Mouse (Mus musculus): ENCODE results near the gene Sspn. TPM values are rescaled to one million over a fixed set of nuclear protein-coding genes. Genes with fewer than 3 reads are reported as not detected.

Sspn gene
- polyA plus RNA-seq, 1 experiment from 2014 or later = 1.9 TPM

GRCm38 (mm10) chr6:145963966-145964365, 32.5 kb downstream of the Sspn start:
- H3K27me3 ChIP-seq (replicated peaks; ENCODE audit: control insufficient read depth, insufficient read depth, low read length) = no peaks in the 10 kb centered on the region
- DNase-seq (ENCODE audit: low spot score) (no peak), ATAC-seq (no peak)
- H3K9me3 ChIP-seq (replicated peaks; ENCODE audit: control insufficient read depth, low read length) = no peaks in the 10 kb centered on the region
- H3K36me3 ChIP-seq (ENCODE audit: control insufficient read depth, insufficient read depth, low read length) = no peaks in the 10 kb centered on the region
- H3K4me2 ChIP-seq (ENCODE audit: low read length) = no peak overlapping the region
- 81% methylated on average over 13 of the region's 13 CpGs for WGBS
- H3K4me3 ChIP-seq (ENCODE audit: low read depth, low read length) = no peak overlapping the region
- H3K27ac ChIP-seq (ENCODE audit: low read depth, low read length) = no peak overlapping the region
- H3K4me1 ChIP-seq (ENCODE audit: control insufficient read depth, insufficient read depth, low read length) = peaks cover 2% of the 10 kb centered on the region; the same call in 1 of the 2 replicates
- H3K9ac ChIP-seq (ENCODE audit: low read length) = no peak overlapping the region

- no peak overlapping the region for H3K4me2 ChIP-seq (ENCODE audit: low read length)
- H3K27me3 ChIP-seq (replicated peaks; ENCODE audit: control insufficient read depth, insufficient read depth, low read length) = no peaks in the 10 kb centered on the region
- H3K4me3 ChIP-seq (ENCODE audit: low read depth, low read length) = no peak overlapping the region
- H3K9ac ChIP-seq (ENCODE audit: low read length) = no peak overlapping the region
- H3K27ac ChIP-seq (ENCODE audit: low read depth, low read length) = no peak overlapping the region
- 74% methylated on average over 8 of the region's 8 CpGs for WGBS
- no peaks in the 10 kb centered on the region for H3K9me3 ChIP-seq (replicated peaks; ENCODE audit: control insufficient read depth, low read length)
- DNase-seq (ENCODE audit: low spot score) (no peak), ATAC-seq (no peak)
- H3K4me1 ChIP-seq (ENCODE audit: control insufficient read depth, insufficient read depth, low read length) = no peaks in the 10 kb centered on the region
- no peaks in the 10 kb centered on the region for H3K36me3 ChIP-seq (ENCODE audit: control insufficient read depth, insufficient read depth, low read length)
Observed at GRCm38 (mm10) chr6:145967693-145968092, 36.3 kb downstream of the Sspn start.

- Histone ChIP-seq H3K4me2 (ENCODE audit: low read length) (no peak overlapping the region), H3K36me3 (ENCODE audit: control insufficient read depth, insufficient read depth, low read length) (no peaks in the 10 kb centered on the region), H3K9ac (ENCODE audit: low read length) (no peak overlapping the region), H3K27ac (ENCODE audit: low read depth, low read length) (no peak overlapping the region), H3K4me3 (ENCODE audit: low read depth, low read length) (no peak overlapping the region), H3K9me3 (replicated peaks; ENCODE audit: control insufficient read depth, low read length) (no peaks in the 10 kb centered on the region), H3K27me3 (replicated peaks; ENCODE audit: control insufficient read depth, insufficient read depth, low read length) (no peaks in the 10 kb centered on the region), H3K4me1 (ENCODE audit: control insufficient read depth, insufficient read depth, low read length) (no peaks in the 10 kb centered on the region)
- ATAC-seq (no peak), DNase-seq (ENCODE audit: low spot score) (no peak)
- 83% methylated on average over 7 of the region's 7 CpGs for WGBS
Observed at GRCm38 (mm10) chr6:145968301-145968818, 36.9 kb downstream of the Sspn start.

GRCm38 (mm10) chr6:145968821-145969220, 37.4 kb downstream of the Sspn start:
- ATAC-seq = no peak
- Histone ChIP-seq H3K27ac (ENCODE audit: low read depth, low read length) (no peak overlapping the region), H3K36me3 (ENCODE audit: control insufficient read depth, insufficient read depth, low read length) (no peaks in the 10 kb centered on the region), H3K9ac (ENCODE audit: low read length) (no peak overlapping the region), H3K9me3 (replicated peaks; ENCODE audit: control insufficient read depth, low read length) (no peaks in the 10 kb centered on the region), H3K27me3 (replicated peaks; ENCODE audit: control insufficient read depth, insufficient read depth, low read length) (no peaks in the 10 kb centered on the region), H3K4me2 (ENCODE audit: low read length) (no peak overlapping the region), H3K4me1 (ENCODE audit: control insufficient read depth, insufficient read depth, low read length) (no peaks in the 10 kb centered on the region), H3K4me3 (ENCODE audit: low read depth, low read length) (no peak overlapping the region)
- 81% methylated on average over 10 of the region's 10 CpGs for WGBS
- no peak for DNase-seq (ENCODE audit: low spot score)

GRCm38 (mm10) chr6:145969572-145969971, 38.1 kb downstream of the Sspn start:
- Histone ChIP-seq H3K27me3 (replicated peaks; ENCODE audit: control insufficient read depth, insufficient read depth, low read length) (no peaks in the 10 kb centered on the region), H3K27ac (ENCODE audit: low read depth, low read length) (no peak overlapping the region), H3K36me3 (ENCODE audit: control insufficient read depth, insufficient read depth, low read length) (no peaks in the 10 kb centered on the region), H3K4me2 (ENCODE audit: low read length) (no peak overlapping the region), H3K4me3 (ENCODE audit: low read depth, low read length) (no peak overlapping the region), H3K9ac (ENCODE audit: low read length) (no peak overlapping the region), H3K9me3 (replicated peaks; ENCODE audit: control insufficient read depth, low read length) (no peaks in the 10 kb centered on the region), H3K4me1 (ENCODE audit: control insufficient read depth, insufficient read depth, low read length) (no peaks in the 10 kb centered on the region)
- ATAC-seq = no peak
- no peak for DNase-seq (ENCODE audit: low spot score)
- 76% methylated on average over 5 of the region's 5 CpGs for WGBS

- DNase-seq (ENCODE audit: low spot score) = no peak
- no peak overlapping the region for H3K4me3 ChIP-seq (ENCODE audit: low read depth, low read length)
Observed at GRCm38 (mm10) chr6:145972107-145972506, 40.7 kb downstream of the Sspn start.

GRCm38 (mm10) chr6:145972836-145973235, 41.4 kb downstream of the Sspn start:
- DNase-seq (ENCODE audit: low spot score) = no peak
- WGBS = 88% methylated on average over 6 of the region's 6 CpGs

More at GRCm38 (mm10) chr6:145972107-145972506, 40.7 kb downstream of the Sspn start:
- no peaks in the 10 kb centered on the region for H3K27me3 ChIP-seq (replicated peaks; ENCODE audit: control insufficient read depth, insufficient read depth, low read length)
- no peak overlapping the region for H3K9ac ChIP-seq (ENCODE audit: low read length)
- no peaks in the 10 kb centered on the region for H3K9me3 ChIP-seq (replicated peaks; ENCODE audit: control insufficient read depth, low read length)
- H3K36me3 ChIP-seq (ENCODE audit: control insufficient read depth, insufficient read depth, low read length) = no peaks in the 10 kb centered on the region
- H3K4me2 ChIP-seq (ENCODE audit: low read length) = no peak overlapping the region
- WGBS = 89% methylated on average over 4 of the region's 4 CpGs
- no peaks in the 10 kb centered on the region for H3K4me1 ChIP-seq (ENCODE audit: control insufficient read depth, insufficient read depth, low read length)
- no peak overlapping the region for H3K27ac ChIP-seq (ENCODE audit: low read depth, low read length)
- ATAC-seq = no peak

GRCm38 (mm10) chr6:145973356-145973755, 41.9 kb downstream of the Sspn start:
- 81% methylated on average over 5 of the region's 5 CpGs for WGBS
- Histone ChIP-seq H3K27me3 (replicated peaks; ENCODE audit: control insufficient read depth, insufficient read depth, low read length) (no peaks in the 10 kb centered on the region), H3K9ac (ENCODE audit: low read length) (no peak overlapping the region), H3K36me3 (ENCODE audit: control insufficient read depth, insufficient read depth, low read length) (no peaks in the 10 kb centered on the region), H3K4me2 (ENCODE audit: low read length) (no peak overlapping the region), H3K27ac (ENCODE audit: low read depth, low read length) (no peak overlapping the region), H3K4me3 (ENCODE audit: low read depth, low read length) (no peak overlapping the region), H3K9me3 (replicated peaks; ENCODE audit: control insufficient read depth, low read length) (no peaks in the 10 kb centered on the region), H3K4me1 (ENCODE audit: control insufficient read depth, insufficient read depth, low read length) (no peaks in the 10 kb centered on the region)
- ATAC-seq (no peak), DNase-seq (ENCODE audit: low spot score) (no peak)

More at GRCm38 (mm10) chr6:145972836-145973235, 41.4 kb downstream of the Sspn start:
- no peaks in the 10 kb centered on the region for H3K27me3 ChIP-seq (replicated peaks; ENCODE audit: control insufficient read depth, insufficient read depth, low read length)
- H3K36me3 ChIP-seq (ENCODE audit: control insufficient read depth, insufficient read depth, low read length) = no peaks in the 10 kb centered on the region
- no peaks in the 10 kb centered on the region for H3K4me1 ChIP-seq (ENCODE audit: control insufficient read depth, insufficient read depth, low read length)
- no peak overlapping the region for H3K4me3 ChIP-seq (ENCODE audit: low read depth, low read length)
- H3K4me2 ChIP-seq (ENCODE audit: low read length) = no peak overlapping the region
- H3K27ac ChIP-seq (ENCODE audit: low read depth, low read length) = no peak overlapping the region
- no peak for ATAC-seq
- H3K9me3 ChIP-seq (replicated peaks; ENCODE audit: control insufficient read depth, low read length) = no peaks in the 10 kb centered on the region
- H3K9ac ChIP-seq (ENCODE audit: low read length) = no peak overlapping the region

GRCm38 (mm10) chr6:145974766-145975165, 43.3 kb downstream of the Sspn start:
- Histone ChIP-seq H3K27me3 (replicated peaks; ENCODE audit: control insufficient read depth, insufficient read depth, low read length) (no peaks in the 10 kb centered on the region), H3K27ac (ENCODE audit: low read depth, low read length) (no peak overlapping the region), H3K9ac (ENCODE audit: low read length) (no peak overlapping the region), H3K36me3 (ENCODE audit: control insufficient read depth, insufficient read depth, low read length) (no peaks in the 10 kb centered on the region), H3K4me1 (ENCODE audit: control insufficient read depth, insufficient read depth, low read length) (no peaks in the 10 kb centered on the region), H3K9me3 (replicated peaks; ENCODE audit: control insufficient read depth, low read length) (no peaks in the 10 kb centered on the region), H3K4me3 (ENCODE audit: low read depth, low read length) (no peak overlapping the region), H3K4me2 (ENCODE audit: low read length) (no peak overlapping the region)
- ATAC-seq (no peak), DNase-seq (ENCODE audit: low spot score) (no peak)
- WGBS = 94% methylated on average over 7 of the region's 7 CpGs
